Comparison of ENCODE assay signal across 25 mouse cellular contexts in the genomic region with DNA sequence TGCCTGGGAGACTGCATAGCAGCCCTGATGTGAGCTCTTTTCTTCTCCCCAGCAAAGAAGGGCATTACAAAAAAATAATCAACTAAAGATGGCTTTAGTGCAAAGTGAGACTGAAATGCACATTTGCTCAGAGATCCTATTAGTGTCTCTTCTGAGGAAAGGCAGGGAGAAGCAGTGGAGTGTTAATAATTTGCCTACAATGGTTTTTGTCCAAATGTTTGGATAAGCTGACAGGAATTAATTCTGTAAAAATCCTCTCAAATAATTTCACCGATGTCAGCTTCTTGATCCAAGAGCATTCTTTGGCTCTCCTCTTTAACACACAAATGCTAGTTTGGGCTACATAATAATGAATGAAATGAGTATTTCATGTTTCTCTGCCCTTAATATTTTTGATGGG. TPM values are rescaled to one million over a fixed set of nuclear protein-coding genes. Genes with fewer than 3 reads are reported as not detected.
DNase-seq lines count a peak whose midpoint lies in the region; ATAC-seq and TF ChIP-seq lines count a peak whose summit lies in the region.
"Had no signal": no experiment of that assay in that cellular context is flagged by ENCODE, and none has a peak within 500 bp of the region (broad histone marks: within the 10 kb centered on the region; RNA-seq: fewer than 3 reads in every experiment).

No protein-coding gene starts in this region.

- WGBS in forebrain, embryonic 12.5 days, result 11% methylated on average over 1 of the region's 1 CpGs
- WGBS in forebrain, embryonic 16.5 days, result 4% methylated on average over 1 of the region's 1 CpGs
- 16% methylated on average over 1 of the region's 1 CpGs for WGBS in midbrain, embryonic 14.5 days
- 42% methylated on average over 1 of the region's 1 CpGs for WGBS in midbrain, embryonic 11.5 days
- 76% methylated on average over 1 of the region's 1 CpGs for WGBS in kidney, embryonic 15.5 days

- H3K9ac ChIP-seq in forebrain, embryonic 12.5 days, result no peak overlapping the region
- H3K9ac ChIP-seq in forebrain, embryonic 16.5 days (replicated peaks; ENCODE audit: low read depth, low read length), result no peak overlapping the region
- H3K9ac ChIP-seq in midbrain, embryonic 14.5 days (replicated peaks; ENCODE audit: low read length), result no peak overlapping the region
- no peak overlapping the region for H3K9ac ChIP-seq in midbrain, embryonic 11.5 days (ENCODE audit: low read length)
- H3K9ac ChIP-seq in kidney, embryonic 15.5 days, result no peak overlapping the region
- H3K9ac ChIP-seq: embryonic facial prominence, embryonic 15.5 days; limb, embryonic 12.5 days; liver, embryonic 15.5 days; lung, embryonic 14.5 days; neural tube, embryonic 13.5 days had no signal

- no peak overlapping the region for H3K4me3 ChIP-seq in forebrain, embryonic 12.5 days (replicated peaks)
- no peak overlapping the region for H3K4me3 ChIP-seq in forebrain, embryonic 16.5 days (replicated peaks; ENCODE audit: low read length)
- H3K4me3 ChIP-seq in midbrain, embryonic 14.5 days (replicated peaks; ENCODE audit: low read depth, low read length), result no peak overlapping the region
- H3K4me3 ChIP-seq in midbrain, embryonic 11.5 days (ENCODE audit: low read depth, low read length), result no peak overlapping the region
- H3K4me3 ChIP-seq in kidney, embryonic 15.5 days (replicated peaks), result no peak overlapping the region
- H3K4me3 ChIP-seq: embryonic facial prominence, embryonic 15.5 days; hindbrain, embryonic 10.5 days; left cerebral cortex, adult 2 months; limb, embryonic 12.5 days; liver, embryonic 15.5 days; neural tube, embryonic 13.5 days had no signal

- 0 out of 2 replicates have a peak, but pooled peaks have one; percentile 25 for ATAC-seq in forebrain, embryonic 12.5 days (ENCODE audit: low FRiP score)
- ATAC-seq in forebrain, embryonic 16.5 days, result no peak
- no peak for ATAC-seq in midbrain, embryonic 14.5 days (ENCODE audit: low FRiP score, low TSS enrichment)
- ATAC-seq in midbrain, embryonic 11.5 days (ENCODE audit: low FRiP score), result no peak
- no peak for ATAC-seq in kidney, embryonic 15.5 days (replicated peaks; ENCODE audit: low FRiP score)
- ATAC-seq: intestine, postnatal 0 days had no signal

- peaks cover 15% of the 10 kb centered on the region for H3K4me1 ChIP-seq in forebrain, embryonic 12.5 days
- H3K4me1 ChIP-seq in forebrain, embryonic 16.5 days (replicated peaks; ENCODE audit: control insufficient read depth, insufficient read depth, low read length), result peaks cover 7% of the 10 kb centered on the region
- 0 out of 2 replicates have a peak, but pooled peaks cover 3% of the 10 kb centered on the region for H3K4me1 ChIP-seq in midbrain, embryonic 14.5 days (ENCODE audit: control insufficient read depth, insufficient read depth, low read length)
- peaks cover 11% of the 10 kb centered on the region for H3K4me1 ChIP-seq in midbrain, embryonic 11.5 days (ENCODE audit: control insufficient read depth, insufficient read depth, low read length)
- 0 out of 2 replicates have a peak, but pooled peaks cover 3% of the 10 kb centered on the region for H3K4me1 ChIP-seq in kidney, embryonic 15.5 days
- H3K4me1 ChIP-seq: embryonic facial prominence, embryonic 15.5 days; limb, embryonic 12.5 days; liver, embryonic 15.5 days had no signal

- no peaks in the 10 kb centered on the region for H3K27me3 ChIP-seq in forebrain, embryonic 12.5 days
- H3K27me3 ChIP-seq in forebrain, embryonic 16.5 days (replicated peaks; ENCODE audit: control insufficient read depth, insufficient read depth, low read length), result no peaks in the 10 kb centered on the region
- no peaks in the 10 kb centered on the region for H3K27me3 ChIP-seq in midbrain, embryonic 14.5 days (ENCODE audit: control insufficient read depth, insufficient read depth, low read length)
- no peaks in the 10 kb centered on the region for H3K27me3 ChIP-seq in midbrain, embryonic 11.5 days (ENCODE audit: control insufficient read depth, insufficient read depth, low read length)
- H3K27me3 ChIP-seq in kidney, embryonic 15.5 days, result no peaks in the 10 kb centered on the region
- H3K27me3 ChIP-seq: embryonic facial prominence, embryonic 15.5 days; limb, embryonic 12.5 days; liver, embryonic 15.5 days; neural tube, embryonic 13.5 days had no signal

- H3K4me2 ChIP-seq in forebrain, embryonic 12.5 days, result no peak overlapping the region
- H3K4me2 ChIP-seq in forebrain, embryonic 16.5 days (ENCODE audit: low read length), result no peak overlapping the region
- H3K4me2 ChIP-seq in midbrain, embryonic 14.5 days (ENCODE audit: low read length), result no peak overlapping the region
- no peak overlapping the region for H3K4me2 ChIP-seq in midbrain, embryonic 11.5 days
- H3K4me2 ChIP-seq in kidney, embryonic 15.5 days, result no peak overlapping the region
- H3K4me2 ChIP-seq: embryonic facial prominence, embryonic 15.5 days; limb, embryonic 12.5 days; liver, embryonic 15.5 days; lung, embryonic 14.5 days; neural tube, embryonic 13.5 days had no signal

- peak; percentile 11 to 50 for DNase-seq in cerebellum, postnatal 10 days
- DNase-seq in cerebellum, adult 9-11 months, result no peak
- peak; percentile 15 for DNase-seq in midbrain, embryonic 14.5 days
- DNase-seq in midbrain, embryonic 11.5 days (ENCODE audit: low spot score, missing footprints), result no peak
- DNase-seq in brain, embryonic 14.5 days (ENCODE audit: low read depth), result peak; percentile 75
- DNase-seq: adrenal gland, postnatal 14 days; gastrocnemius, postnatal 14 days; heart, postnatal 14 days; kidney, adult 9 months; kidney, postnatal 25 days; lung, embryonic 14.5 days; lung, postnatal 14 days; right cerebral cortex, postnatal 14 days; thymus, postnatal 4 days had no signal

- H3K36me3 ChIP-seq in forebrain, embryonic 12.5 days (replicated peaks), result no peaks in the 10 kb centered on the region
- H3K36me3 ChIP-seq in forebrain, embryonic 16.5 days (ENCODE audit: control insufficient read depth, insufficient read depth), result no peaks in the 10 kb centered on the region
- no peaks in the 10 kb centered on the region for H3K36me3 ChIP-seq in midbrain, embryonic 14.5 days (ENCODE audit: control insufficient read depth, insufficient read depth, low read length)
- no peaks in the 10 kb centered on the region for H3K36me3 ChIP-seq in midbrain, embryonic 11.5 days (ENCODE audit: control insufficient read depth, insufficient read depth, low read length)
- H3K36me3 ChIP-seq in kidney, embryonic 15.5 days, result no peaks in the 10 kb centered on the region
- H3K36me3 ChIP-seq: embryonic facial prominence, embryonic 15.5 days; hindbrain, embryonic 10.5 days; limb, embryonic 12.5 days; liver, embryonic 15.5 days; neural tube, embryonic 13.5 days had no signal

- H3K9me3 ChIP-seq in forebrain, embryonic 12.5 days, result no peaks in the 10 kb centered on the region
- H3K9me3 ChIP-seq in forebrain, embryonic 16.5 days (ENCODE audit: control insufficient read depth, low read length), result no peaks in the 10 kb centered on the region
- no peaks in the 10 kb centered on the region for H3K9me3 ChIP-seq in midbrain, embryonic 14.5 days (ENCODE audit: control insufficient read depth, low read length)
- no peaks in the 10 kb centered on the region for H3K9me3 ChIP-seq in midbrain, embryonic 11.5 days (ENCODE audit: control insufficient read depth, low read length)
- no peaks in the 10 kb centered on the region for H3K9me3 ChIP-seq in kidney, embryonic 15.5 days (replicated peaks)
- H3K9me3 ChIP-seq: embryonic facial prominence, embryonic 15.5 days; hindbrain, embryonic 10.5 days; limb, embryonic 12.5 days; liver, embryonic 15.5 days; neural tube, embryonic 13.5 days had no signal

- peak overlapping the region; percentile 43; the same call in 1 of the 2 replicates for H3K27ac ChIP-seq in forebrain, embryonic 12.5 days
- no peak overlapping the region for H3K27ac ChIP-seq in forebrain, embryonic 16.5 days (ENCODE audit: low read length)
- H3K27ac ChIP-seq in midbrain, embryonic 14.5 days (replicated peaks; ENCODE audit: low read depth, low read length), result no peak overlapping the region
- H3K27ac ChIP-seq in midbrain, embryonic 11.5 days (ENCODE audit: low read depth, low read length), result no peak overlapping the region
- no peak overlapping the region for H3K27ac ChIP-seq in kidney, embryonic 15.5 days
- H3K27ac ChIP-seq: embryonic facial prominence, embryonic 15.5 days; hindbrain, embryonic 10.5 days; left cerebral cortex, adult 2 months; limb, embryonic 12.5 days; liver, embryonic 15.5 days; neural tube, embryonic 13.5 days had no signal

- TF ChIP-seq POLR2A in brain, embryonic 14.5 days (IDR thresholded peaks at IDR 0.05; ENCODE audit: borderline replicate concordance, extremely low read depth, insufficient read depth, insufficient read length, poor library complexity, severe bottlenecking), result no peak

- no peak for TF ChIP-seq CTCF in brain, embryonic 14.5 days (IDR thresholded peaks at IDR 0.05; ENCODE audit: borderline replicate concordance, extremely low read depth, insufficient read depth, insufficient read length)

RNA-seq across cellular contexts. Expression of a gene that starts 34.9 kb away (rescaled TPM):
- 4.4 and 4.6 TPM in 2 replicates for polyA plus RNA-seq in forebrain, embryonic 12.5 days (2016; fragmentation: Nextera tagmentation; extraction: Ambion mirVana)
- 35.9 and 40.7 TPM in 2 replicates for polyA plus RNA-seq in forebrain, embryonic 16.5 days (2015; fragmentation: Nextera tagmentation; extraction: Ambion mirVana)
- polyA plus RNA-seq in midbrain, embryonic 14.5 days (2014; fragmentation: Nextera tagmentation; extraction: Ambion mirVana), result 47.9 and 49.4 TPM in 2 replicates
- polyA plus RNA-seq in midbrain, embryonic 11.5 days (2014; fragmentation: Nextera tagmentation; extraction: Ambion mirVana), result 7.4 and 8.2 TPM in 2 replicates
- 14.4 and 26.3 TPM in 2 replicates for polyA plus RNA-seq in brain, embryonic 14.5 days (2012; rRNA removed)
- polyA plus RNA-seq in kidney, embryonic 15.5 days (2015; fragmentation: Nextera tagmentation; extraction: Ambion mirVana), result 1.7 and 2.0 TPM in 2 replicates
- polyA plus RNA-seq: liver, adult 2 months had no signal

Comparison
In these comparisons a context has a peak if more than half of its experiments do, and no peak if none do; other contexts are left out.
1. DNase-seq: peak in cerebellum, postnatal 10 days (2 of 2), midbrain, embryonic 14.5 days (single experiment) and brain, embryonic 14.5 days (single experiment); none in cerebellum, adult 9-11 months (single experiment) and midbrain, embryonic 11.5 days (single experiment).